20 mouse cellular contexts compared by ENCODE assay signal in genomic region chr1:162158486-162158885, GRCm38 (mm10).
DNase-seq lines count a peak whose midpoint lies in the region; ATAC-seq lines count a peak whose summit lies in the region.
"Had no signal": no experiment of that assay in that cellular context is flagged by ENCODE, and none has a peak within 500 bp of the region (broad histone marks: within the 10 kb centered on the region; RNA-seq: fewer than 3 reads in every experiment).

No protein-coding gene starts in this region.

- no peaks in the 10 kb centered on the region for H3K27me3 ChIP-seq in kidney, embryonic 16.5 days (ENCODE audit: insufficient read depth, low read length)
- H3K27me3 ChIP-seq in embryonic facial prominence, embryonic 10.5 days (replicated peaks; ENCODE audit: low read depth, poor library complexity, severe bottlenecking), result no peaks in the 10 kb centered on the region
- no peaks in the 10 kb centered on the region for H3K27me3 ChIP-seq in embryonic facial prominence, embryonic 14.5 days (replicated peaks; ENCODE audit: control insufficient read depth, insufficient read depth, low read length)
- no peaks in the 10 kb centered on the region for H3K27me3 ChIP-seq in limb, embryonic 13.5 days
- H3K27me3 ChIP-seq: forebrain, embryonic 12.5 days; heart, embryonic 12.5 days; hindbrain, embryonic 12.5 days; Patski had no signal

- H3K4me1 ChIP-seq in kidney, embryonic 16.5 days (ENCODE audit: insufficient read depth, low read length), result peaks cover 15% of the 10 kb centered on the region
- peaks cover 23% of the 10 kb centered on the region for H3K4me1 ChIP-seq in embryonic facial prominence, embryonic 10.5 days
- H3K4me1 ChIP-seq in embryonic facial prominence, embryonic 14.5 days (ENCODE audit: control insufficient read depth, insufficient read depth, low read length), result peaks cover 30% of the 10 kb centered on the region
- peaks cover 66% of the 10 kb centered on the region for H3K4me1 ChIP-seq in limb, embryonic 13.5 days
- H3K4me1 ChIP-seq: hindbrain, embryonic 12.5 days had no signal

- H3K36me3 ChIP-seq in kidney, embryonic 16.5 days (ENCODE audit: insufficient read depth, low read length), result no peaks in the 10 kb centered on the region
- no peaks in the 10 kb centered on the region for H3K36me3 ChIP-seq in embryonic facial prominence, embryonic 10.5 days (replicated peaks)
- no peaks in the 10 kb centered on the region for H3K36me3 ChIP-seq in embryonic facial prominence, embryonic 14.5 days (ENCODE audit: control insufficient read depth, insufficient read depth, low read length)
- no peaks in the 10 kb centered on the region for H3K36me3 ChIP-seq in limb, embryonic 13.5 days
- H3K36me3 ChIP-seq: forebrain, embryonic 12.5 days; heart, embryonic 12.5 days; hindbrain, embryonic 12.5 days had no signal

- no peak overlapping the region for H3K9ac ChIP-seq in kidney, embryonic 16.5 days (replicated peaks; ENCODE audit: low read length)
- no peak overlapping the region for H3K9ac ChIP-seq in embryonic facial prominence, embryonic 14.5 days (ENCODE audit: low read depth, low read length)
- H3K9ac ChIP-seq in limb, embryonic 13.5 days, result no peak overlapping the region
- H3K9ac ChIP-seq: forebrain, embryonic 12.5 days; heart, embryonic 12.5 days; hindbrain, embryonic 12.5 days had no signal

- ATAC-seq in kidney, embryonic 16.5 days (ENCODE audit: low FRiP score, low TSS enrichment), result no peak
- ATAC-seq in embryonic facial prominence, embryonic 14.5 days (ENCODE audit: low read depth), result no peak
- no peak for ATAC-seq in limb, embryonic 13.5 days (ENCODE audit: low FRiP score, low read depth)
- ATAC-seq: activated CD4-positive, CD25-positive, alpha-beta regulatory T cell, adult 4 months; forebrain, embryonic 16.5 days; hindbrain, embryonic 16.5 days; Patski had no signal

- no peaks in the 10 kb centered on the region for H3K9me3 ChIP-seq in kidney, embryonic 16.5 days (ENCODE audit: low read length)
- no peaks in the 10 kb centered on the region for H3K9me3 ChIP-seq in embryonic facial prominence, embryonic 10.5 days
- H3K9me3 ChIP-seq in embryonic facial prominence, embryonic 14.5 days (ENCODE audit: control insufficient read depth, low read length), result no peaks in the 10 kb centered on the region
- H3K9me3 ChIP-seq in limb, embryonic 13.5 days, result no peaks in the 10 kb centered on the region
- H3K9me3 ChIP-seq: forebrain, embryonic 12.5 days; heart, embryonic 12.5 days; hindbrain, embryonic 12.5 days had no signal

- H3K4me2 ChIP-seq in kidney, embryonic 16.5 days (replicated peaks; ENCODE audit: low read depth, low read length), result no peak overlapping the region
- H3K4me2 ChIP-seq in embryonic facial prominence, embryonic 14.5 days (ENCODE audit: low read depth, low read length), result no peak overlapping the region
- no peak overlapping the region for H3K4me2 ChIP-seq in limb, embryonic 13.5 days (replicated peaks)
- H3K4me2 ChIP-seq: forebrain, embryonic 12.5 days; heart, embryonic 12.5 days; hindbrain, embryonic 12.5 days had no signal

- no peak for DNase-seq in kidney, postnatal 14 days
- no peak for DNase-seq in embryonic facial prominence, embryonic 10.5 days (ENCODE audit: low spot score)
- no peak for DNase-seq in embryonic facial prominence, embryonic 14.5 days (ENCODE audit: low spot score)
- no peak for DNase-seq in urinary bladder, adult 2 months (ENCODE audit: low spot score)
- no peak for DNase-seq in right cerebral cortex, adult 18-20 months
- DNase-seq: adrenal gland, postnatal 14 days; cerebellum, adult 11-12 months; cerebellum, adult 9-10 months; cerebellum, postnatal 25 days; gastrocnemius, postnatal 10 days; heart, adult 2 months had no signal

- 84% methylated on average over 2 of the region's 2 CpGs for WGBS in kidney, embryonic 16.5 days
- WGBS in embryonic facial prominence, embryonic 10.5 days, result 65% methylated on average over 2 of the region's 2 CpGs
- 57% methylated on average over 2 of the region's 2 CpGs for WGBS in embryonic facial prominence, embryonic 14.5 days
- WGBS in limb, embryonic 13.5 days, result 62% methylated on average over 2 of the region's 2 CpGs

- H3K4me3 ChIP-seq in kidney, embryonic 16.5 days (ENCODE audit: low read length), result no peak overlapping the region
- H3K4me3 ChIP-seq in embryonic facial prominence, embryonic 10.5 days, result no peak overlapping the region
- H3K4me3 ChIP-seq in embryonic facial prominence, embryonic 14.5 days (ENCODE audit: low read depth, low read length), result no peak overlapping the region
- no peak overlapping the region for H3K4me3 ChIP-seq in limb, embryonic 13.5 days
- H3K4me3 ChIP-seq: forebrain, embryonic 12.5 days; heart, adult 2 months; heart, embryonic 12.5 days; hindbrain, embryonic 12.5 days had no signal

- 0 out of 2 replicates have a peak overlapping the region, but pooled peaks have one; percentile 27 for H3K27ac ChIP-seq in kidney, embryonic 16.5 days (ENCODE audit: low read length)
- 0 out of 2 replicates have a peak overlapping the region, but pooled peaks have one; percentile 37 for H3K27ac ChIP-seq in embryonic facial prominence, embryonic 10.5 days (replicated peaks)
- H3K27ac ChIP-seq in embryonic facial prominence, embryonic 14.5 days (replicated peaks; ENCODE audit: low read depth, low read length), result peak overlapping the region; percentile 55
- H3K27ac ChIP-seq in limb, embryonic 13.5 days, result peak overlapping the region; percentile 76
- H3K27ac ChIP-seq: forebrain, embryonic 12.5 days; heart, adult 2 months; hindbrain, embryonic 12.5 days had no signal
